Mouse (Mus musculus) CH12.LX (cell line): ENCODE measurements around the gene Acsbg1.

Source experiments
- CTCF ChIP-seq, 2 experiments: IDR thresholded peaks in 1 of 2; conservative IDR thresholded peaks in 1 of 2; 2 replicates each; pipeline ENCODE4 v1.5.1; 2011 to 2012; ENCODE audit warnings: low read depth in 2 of 2, low read length in 2 of 2, improper control_type of control experiment in 1 of 2, inconsistent platforms in 1 of 2, mild to moderate bottlenecking in 1 of 2, moderate library complexity in 1 of 2
- MAFK ChIP-seq: IDR thresholded peaks from 2 replicates; pipeline ENCODE4 v1.6.1; 2011; ENCODE audit warnings: low read length, improper control_type of control experiment; ENCODE audit not compliant: insufficient replicate concordance
- MAZ ChIP-seq: IDR thresholded peaks from 2 replicates; pipeline ENCODE4 v1.6.1; 2012; ENCODE audit warnings: low read depth, mild to moderate bottlenecking, inconsistent platforms, low read length, improper control_type of control experiment, moderate library complexity
- POLR2A ChIP-seq: IDR thresholded peaks from 2 replicates; pipeline ENCODE4 v1.6.1; 2011; ENCODE audit warnings: low read depth, mild to moderate bottlenecking, improper control_type of control experiment, low read length
- USF1 ChIP-seq: IDR thresholded peaks from 2 replicates; pipeline ENCODE4 v1.6.1; 2014; ENCODE audit warnings: low read depth, mild to moderate bottlenecking, inconsistent platforms, low read length, improper control_type of control experiment
- ZMIZ1 ChIP-seq: IDR thresholded peaks from 2 replicates; pipeline ENCODE4 v1.6.1; 2012; ENCODE audit warnings: low read depth, mild to moderate bottlenecking, inconsistent platforms, low read length, improper control_type of control experiment

DNA sequence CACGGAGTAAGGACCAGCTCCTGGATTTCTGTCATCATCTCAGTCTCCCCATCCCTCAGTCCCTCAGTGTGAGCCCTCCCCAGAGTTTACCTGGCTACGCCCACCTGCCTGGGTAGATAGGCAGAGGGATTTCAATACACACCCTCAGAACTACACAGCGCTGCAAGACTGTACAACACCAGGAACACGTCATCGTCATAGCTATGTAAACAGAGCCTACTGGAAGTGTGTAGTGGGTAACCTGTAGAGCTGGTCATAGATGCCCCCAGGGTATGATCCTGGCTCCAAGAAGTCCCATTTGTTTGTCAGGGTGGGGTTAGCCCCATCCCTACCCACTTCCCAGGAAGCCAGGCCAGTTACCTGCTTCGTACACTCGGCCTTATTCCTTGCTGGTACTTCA is 18.5 kb downstream of the Acsbg1 start:
- TF ChIP-seq CTCF (conservative IDR thresholded peaks at IDR 0.05 in 1 of 2, IDR thresholded peaks at IDR 0.05 in 1 of 2; ENCODE audit: low read depth in 2 of 2, low read length in 2 of 2) (no peak), MAZ (no peak), USF1 (no peak), POLR2A (no peak), MAFK (no peak), ZMIZ1 (no peak)
